24 mouse cellular contexts compared by ENCODE assay signal in the genomic region with DNA sequence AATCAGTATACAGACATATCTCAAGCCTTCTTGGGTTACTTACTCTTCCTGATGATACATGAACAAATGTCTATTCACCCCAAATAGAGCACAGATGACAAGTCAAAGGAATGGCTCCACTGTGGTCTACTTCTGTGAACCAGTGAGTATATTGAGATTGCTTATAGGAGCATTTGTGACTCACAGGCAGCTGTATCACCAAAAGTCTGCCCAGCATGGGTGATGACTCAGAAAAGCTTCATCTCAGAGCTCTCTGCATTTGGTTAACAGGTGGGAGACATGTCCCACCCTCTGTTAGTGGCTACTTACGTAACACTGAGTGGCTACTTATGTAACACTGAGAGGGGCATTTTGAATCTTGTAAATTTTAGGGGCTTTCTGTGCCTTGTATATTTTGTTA.
"Had no signal": no experiment of that assay in that cellular context is flagged by ENCODE, and none has a peak within 500 bp of the region (broad histone marks: within the 10 kb centered on the region; RNA-seq: fewer than 3 reads in every experiment).

No protein-coding gene starts in this region.

- H3K27ac ChIP-seq: intestine, embryonic 15.5 days; kidney, embryonic 15.5 days; limb, embryonic 10.5 days; limb, embryonic 13.5 days; liver, embryonic 12.5 days; liver, embryonic 15.5 days; lung, embryonic 15.5 days; midbrain, embryonic 10.5 days; midbrain, embryonic 13.5 days; neural tube, embryonic 13.5 days had no signal

- DNase-seq: kidney, adult 11 months; kidney, adult 8-10 months; kidney, postnatal 14 days; kidney, postnatal 4 days; liver; lung, adult 18-20 months; lung, postnatal 10 days; lung, postnatal 36 days; retina, postnatal 1 day; right cerebral cortex, postnatal 25 days; thymus, postnatal 25 days had no signal

- H3K4me3 ChIP-seq: intestine, embryonic 15.5 days; kidney, embryonic 15.5 days; limb, embryonic 10.5 days; limb, embryonic 13.5 days; liver, embryonic 12.5 days; liver, embryonic 15.5 days; lung, embryonic 15.5 days; megakaryocyte, embryonic 14.5 days; midbrain, embryonic 10.5 days; midbrain, embryonic 13.5 days; myocyte; neural tube, embryonic 13.5 days had no signal

- H3K27me3 ChIP-seq: intestine, embryonic 15.5 days; kidney, embryonic 15.5 days; limb, embryonic 13.5 days; liver, embryonic 12.5 days; liver, embryonic 15.5 days; lung, embryonic 15.5 days; megakaryocyte, embryonic 14.5 days; midbrain, embryonic 13.5 days; neural tube, embryonic 13.5 days had no signal

- H3K9ac ChIP-seq: intestine, embryonic 15.5 days; kidney, embryonic 15.5 days; limb, embryonic 13.5 days; liver, embryonic 12.5 days; liver, embryonic 15.5 days; lung, embryonic 15.5 days; midbrain, embryonic 13.5 days; neural tube, embryonic 13.5 days had no signal

- H3K9me3 ChIP-seq: intestine, embryonic 15.5 days; kidney, embryonic 15.5 days; limb, embryonic 10.5 days; limb, embryonic 13.5 days; liver, embryonic 12.5 days; liver, embryonic 15.5 days; lung, embryonic 15.5 days; midbrain, embryonic 10.5 days; midbrain, embryonic 13.5 days; neural tube, embryonic 13.5 days had no signal

- ATAC-seq: intestine, embryonic 15.5 days; liver, embryonic 12.5 days; midbrain, embryonic 13.5 days; midbrain, embryonic 16.5 days had no signal

- H3K4me2 ChIP-seq: intestine, embryonic 15.5 days; kidney, embryonic 15.5 days; limb, embryonic 13.5 days; liver, embryonic 12.5 days; liver, embryonic 15.5 days; lung, embryonic 15.5 days; midbrain, embryonic 13.5 days; neural tube, embryonic 13.5 days had no signal

- H3K36me3 ChIP-seq: intestine, embryonic 15.5 days; kidney, embryonic 15.5 days; limb, embryonic 10.5 days; limb, embryonic 13.5 days; liver, embryonic 12.5 days; liver, embryonic 15.5 days; lung, embryonic 15.5 days; midbrain, embryonic 10.5 days; midbrain, embryonic 13.5 days; neural tube, embryonic 13.5 days had no signal

- H3K4me1 ChIP-seq: intestine, embryonic 15.5 days; kidney, embryonic 15.5 days; limb, embryonic 10.5 days; limb, embryonic 13.5 days; liver, embryonic 12.5 days; liver, embryonic 15.5 days; lung, embryonic 15.5 days; megakaryocyte, embryonic 14.5 days; midbrain, embryonic 10.5 days; midbrain, embryonic 13.5 days; neural tube, embryonic 13.5 days had no signal
